Mouse (Mus musculus): Measurements from ENCODE around the gene Ehd4. TPM values are rescaled to one million over a fixed set of nuclear protein-coding genes. Genes with fewer than 3 reads are reported as not detected.

The Ehd4 gene
- 6.5 TPM for polyA plus RNA-seq (2017; shearing (Covaris generic))

DNA sequence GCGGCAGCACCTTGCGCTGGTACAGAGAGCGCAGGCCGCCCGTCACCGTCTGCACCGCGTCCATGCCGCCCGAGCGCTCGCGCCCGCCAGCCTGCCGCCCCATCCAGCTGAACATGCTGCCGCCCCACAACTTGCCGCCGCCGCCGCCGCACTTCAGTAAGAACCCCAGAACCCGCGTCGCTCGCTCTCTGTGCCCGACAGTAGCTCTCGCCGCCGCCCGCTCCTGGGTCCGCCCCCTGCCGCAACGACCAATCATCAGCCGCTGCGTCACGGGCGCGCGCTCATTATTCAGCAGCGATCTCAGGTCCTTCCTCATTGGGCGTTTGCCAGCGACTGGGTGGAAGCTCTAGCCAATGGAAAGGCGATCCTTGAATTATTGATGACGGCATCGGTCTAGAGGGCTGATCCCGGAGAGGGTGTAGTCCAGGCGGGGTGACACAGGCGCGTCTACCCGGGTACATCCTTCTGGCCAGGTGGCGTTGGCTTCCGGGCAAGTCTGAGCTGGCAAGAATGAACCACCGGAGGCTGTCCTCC, at the start of gene Ehd4:
TSS of gene Ehd4 (minus strand) at position 246 of the 534 bp plus-strand sequence.

Other genes with a start within 250 kb of the Ehd4 start
- gene Mapkbp1, start 181.9 kb downstream of the Ehd4 start, polyA plus RNA-seq (2017; shearing (Covaris generic)): 11.2 TPM
- gene Jmjd7, start 127.1 kb downstream of the Ehd4 start, polyA plus RNA-seq (2017; shearing (Covaris generic)): 19.1 TPM
- 7.9 TPM for gene Gm28042, start 127.1 kb downstream of the Ehd4 start, polyA plus RNA-seq (2017; shearing (Covaris generic))
- gene Pla2g4b, start 121.2 kb downstream of the Ehd4 start, polyA plus RNA-seq (2017; shearing (Covaris generic)): 4.5 TPM
- gene Pla2g4e, start 90.7 kb upstream of the Ehd4 start, polyA plus RNA-seq (2017; shearing (Covaris generic)): not detected
- not detected for gene Pla2g4d, start 134.6 kb upstream of the Ehd4 start, polyA plus RNA-seq (2017; shearing (Covaris generic))
- 5.6 TPM for gene Pla2g4f, start 159.6 kb upstream of the Ehd4 start, polyA plus RNA-seq (2017; shearing (Covaris generic))
- gene Vps39, start 198.5 kb upstream of the Ehd4 start, polyA plus RNA-seq (2017; shearing (Covaris generic)): 51.4 TPM
- gene Ganc, start 249.3 kb upstream of the Ehd4 start, polyA plus RNA-seq (2017; shearing (Covaris generic)): 27.0 TPM
- 32.4 TPM for gene Tmem87a, start 249.5 kb upstream of the Ehd4 start, polyA plus RNA-seq (2017; shearing (Covaris generic))